Mouse (Mus musculus): ENCODE measurements around the gene Sh2d2a. TPM values are rescaled to one million over a fixed set of nuclear protein-coding genes. Genes with fewer than 3 reads are reported as not detected.
A peak's percentile ranks its signal among the peaks of the same experiment; 100 is the strongest.

Sh2d2a gene
- not detected in 2 replicates for polyA plus RNA-seq (2014; fragmentation: Nextera tagmentation; extraction: Ambion mirVana)

GRCm38 (mm10) chr3:87846650-87847110, at the start of gene Sh2d2a:
Gene Sh2d2a, plus strand, starts transcription at chr3:87846755.
- H3K9ac ChIP-seq, result no peak within 1 kb of the TSS
- WGBS, result 83% methylated on average over 7 of the region's 7 CpGs
- no peak within 1 kb of the TSS for H3K27ac ChIP-seq
- no peaks in the 10 kb centered on the region for H3K4me1 ChIP-seq (replicated peaks; ENCODE audit: control insufficient read depth, insufficient read depth, low read length)
- H3K9me3 ChIP-seq (ENCODE audit: control insufficient read depth, low read length), result no peaks in the 10 kb centered on the region
- no peaks in the 10 kb centered on the region for H3K27me3 ChIP-seq (ENCODE audit: control insufficient read depth, insufficient read depth, low read length)
- no peak within 1 kb of the TSS for H3K4me3 ChIP-seq (replicated peaks; ENCODE audit: low read length)
- no peak within 1 kb of the TSS for H3K4me2 ChIP-seq (replicated peaks)
- no peak for DNase-seq (ENCODE audit: low spot score)
- ATAC-seq (ENCODE audit: low FRiP score), result no peak
- H3K36me3 ChIP-seq (replicated peaks; ENCODE audit: control insufficient read depth, insufficient read depth), result no peaks in the 10 kb centered on the region

DNA sequence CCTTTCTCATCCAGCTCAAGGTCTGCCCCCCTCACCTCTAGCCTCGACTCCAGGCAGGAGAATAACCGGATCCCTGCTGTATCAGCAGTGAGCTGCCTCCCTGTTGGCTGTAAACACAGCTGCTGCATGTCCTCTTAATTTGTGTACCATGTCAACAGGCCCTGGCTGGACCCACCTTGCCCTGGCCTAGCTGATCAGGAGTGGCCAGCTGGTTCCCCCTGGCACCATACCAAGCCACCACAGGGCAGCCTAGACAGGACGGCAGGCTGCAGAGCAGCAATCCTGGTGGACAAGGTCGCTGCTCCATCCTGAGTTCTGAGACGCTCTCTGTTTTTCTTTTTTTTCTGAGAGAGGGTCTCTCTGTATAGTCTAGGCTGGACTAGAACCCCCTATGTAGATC, 44.9 kb upstream of the Sh2d2a start:
- Histone ChIP-seq H3K4me1 (replicated peaks; ENCODE audit: control insufficient read depth, insufficient read depth, low read length) (peaks cover 16% of the 10 kb centered on the region; the same call in 1 of the 2 replicates), H3K4me2 (replicated peaks) (no peak overlapping the region), H3K36me3 (replicated peaks; ENCODE audit: control insufficient read depth, insufficient read depth) (no peaks in the 10 kb centered on the region), H3K9me3 (ENCODE audit: control insufficient read depth, low read length) (no peaks in the 10 kb centered on the region), H3K27ac (no peak overlapping the region), H3K9ac (no peak overlapping the region), H3K4me3 (replicated peaks; ENCODE audit: low read length) (no peak overlapping the region), H3K27me3 (ENCODE audit: control insufficient read depth, insufficient read depth, low read length) (peaks cover 76% of the 10 kb centered on the region)
- DNase-seq (ENCODE audit: low spot score), result no peak
- no peak for ATAC-seq (ENCODE audit: low FRiP score)
- WGBS, result 66% methylated on average over 5 of the region's 5 CpGs

DNA sequence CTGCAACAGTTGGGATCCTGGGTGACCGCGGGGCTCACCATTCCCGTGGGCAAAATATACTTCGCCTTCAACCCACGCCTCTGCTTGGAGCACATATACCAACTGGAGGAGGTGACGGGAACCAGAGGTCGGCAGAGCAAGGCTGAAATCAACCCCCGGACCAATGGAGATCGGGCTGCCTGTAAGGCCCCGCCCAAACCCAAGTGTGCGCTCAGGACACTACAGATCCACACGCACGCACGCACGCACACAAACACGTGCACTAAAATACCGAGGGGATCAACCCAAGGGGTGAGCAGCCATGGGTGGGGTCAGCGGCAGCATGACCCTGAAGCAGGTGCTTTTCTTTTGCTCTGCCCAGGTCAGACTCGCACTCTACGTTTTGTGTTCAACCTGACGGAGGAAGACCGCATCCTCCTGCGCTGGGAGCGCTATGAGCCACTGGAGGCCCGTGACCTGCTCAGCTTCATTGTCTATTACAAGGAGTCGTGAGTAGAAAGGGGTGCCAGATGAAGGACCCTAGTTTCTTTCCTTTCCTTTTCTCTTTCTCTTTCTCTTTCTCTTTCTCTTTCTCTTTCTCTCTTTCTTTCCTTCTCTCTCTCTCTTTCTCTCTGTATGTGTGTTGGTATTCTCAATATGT, 42.4 kb upstream of the Sh2d2a start:
- Histone ChIP-seq H3K9me3 (ENCODE audit: control insufficient read depth, low read length) (no peaks in the 10 kb centered on the region), H3K36me3 (replicated peaks; ENCODE audit: control insufficient read depth, insufficient read depth) (no peaks in the 10 kb centered on the region), H3K9ac (no peak overlapping the region), H3K4me1 (replicated peaks; ENCODE audit: control insufficient read depth, insufficient read depth, low read length) (peaks cover 6% of the 10 kb centered on the region; the same call in 1 of the 2 replicates), H3K4me2 (replicated peaks) (peak overlapping the region; percentile 40), H3K27me3 (ENCODE audit: control insufficient read depth, insufficient read depth, low read length) (peaks cover 73% of the 10 kb centered on the region), H3K27ac (no peak overlapping the region), H3K4me3 (replicated peaks; ENCODE audit: low read length) (peak overlapping the region; percentile 17; the same call in 1 of the 2 replicates)
- WGBS, result 6% methylated on average over 26 of the region's 26 CpGs
- ATAC-seq (ENCODE audit: low FRiP score) (no peak), DNase-seq (ENCODE audit: low spot score) (no peak)

DNA sequence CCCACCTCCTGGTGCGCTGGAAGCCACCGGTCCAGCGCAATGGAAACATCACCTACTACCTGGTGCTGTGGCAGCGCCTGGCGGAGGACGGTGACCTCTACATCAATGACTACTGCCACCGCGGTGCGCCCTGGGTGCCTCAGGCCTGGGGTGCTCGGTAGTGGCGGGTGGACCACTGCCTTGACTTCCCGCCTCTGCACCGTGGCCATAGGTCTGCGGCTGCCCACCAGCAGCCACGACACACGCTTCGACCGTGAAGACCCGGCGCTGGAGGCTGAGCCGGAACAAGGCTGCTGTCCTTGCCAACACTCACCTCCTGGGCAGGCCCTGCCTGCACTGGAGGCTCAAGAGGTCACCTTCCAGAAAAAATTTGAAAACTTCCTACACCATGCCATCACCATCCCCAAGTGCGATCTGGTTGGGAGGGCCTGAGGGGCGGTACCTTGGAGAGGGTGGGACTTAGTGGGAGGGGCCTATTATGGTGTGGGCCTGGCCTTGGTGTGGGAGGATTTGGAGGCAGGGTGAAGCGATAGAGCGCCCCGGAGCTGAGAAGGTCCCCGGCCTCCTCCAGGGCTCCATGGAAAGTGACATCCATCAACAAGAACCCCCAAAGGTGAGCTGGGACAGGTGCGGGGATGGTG, 37.1 kb upstream of the Sh2d2a start:
- DNase-seq (ENCODE audit: low spot score) (no peak), ATAC-seq (ENCODE audit: low FRiP score) (no peak)
- Histone ChIP-seq H3K27me3 (ENCODE audit: control insufficient read depth, insufficient read depth, low read length) (peaks cover 70% of the 10 kb centered on the region), H3K9me3 (ENCODE audit: control insufficient read depth, low read length) (no peaks in the 10 kb centered on the region), H3K4me3 (replicated peaks; ENCODE audit: low read length) (peak overlapping the region; percentile 11), H3K36me3 (replicated peaks; ENCODE audit: control insufficient read depth, insufficient read depth) (no peaks in the 10 kb centered on the region), H3K27ac (no peak overlapping the region), H3K9ac (no peak overlapping the region), H3K4me1 (replicated peaks; ENCODE audit: control insufficient read depth, insufficient read depth, low read length) (no peaks in the 10 kb centered on the region; the same call in 1 of the 2 replicates), H3K4me2 (replicated peaks) (peak overlapping the region; percentile 35)
- WGBS, result 7% methylated on average over 27 of the region's 28 CpGs

- Histone ChIP-seq H3K4me2 (replicated peaks) (no peak overlapping the region), H3K9me3 (ENCODE audit: control insufficient read depth, low read length) (no peaks in the 10 kb centered on the region), H3K36me3 (replicated peaks; ENCODE audit: control insufficient read depth, insufficient read depth) (no peaks in the 10 kb centered on the region), H3K27me3 (ENCODE audit: control insufficient read depth, insufficient read depth, low read length) (peaks cover 62% of the 10 kb centered on the region), H3K4me1 (replicated peaks; ENCODE audit: control insufficient read depth, insufficient read depth, low read length) (no peaks in the 10 kb centered on the region; the same call in 1 of the 2 replicates), H3K27ac (no peak overlapping the region), H3K4me3 (replicated peaks; ENCODE audit: low read length) (no peak overlapping the region), H3K9ac (no peak overlapping the region)
- DNase-seq (ENCODE audit: low spot score), result no peak
- no peak for ATAC-seq (ENCODE audit: low FRiP score)
- 80% methylated on average over 8 of the region's 8 CpGs for WGBS
Observed at GRCm38 (mm10) chr3:87811297-87811696, 35.3 kb upstream of the Sh2d2a start.

- no peak overlapping the region for H3K27ac ChIP-seq
- no peaks in the 10 kb centered on the region for H3K36me3 ChIP-seq (replicated peaks; ENCODE audit: control insufficient read depth, insufficient read depth)
- H3K4me3 ChIP-seq (replicated peaks; ENCODE audit: low read length), result no peak overlapping the region
- H3K27me3 ChIP-seq (ENCODE audit: control insufficient read depth, insufficient read depth, low read length), result peaks cover 55% of the 10 kb centered on the region
- ATAC-seq (ENCODE audit: low FRiP score) (no peak), DNase-seq (ENCODE audit: low spot score) (no peak)
- no peak overlapping the region for H3K4me2 ChIP-seq (replicated peaks)
- H3K9ac ChIP-seq, result no peak overlapping the region
- H3K4me1 ChIP-seq (replicated peaks; ENCODE audit: control insufficient read depth, insufficient read depth, low read length), result no peaks in the 10 kb centered on the region; the same call in 1 of the 2 replicates
- H3K9me3 ChIP-seq (ENCODE audit: control insufficient read depth, low read length), result no peaks in the 10 kb centered on the region
- 83% methylated on average over 4 of the region's 4 CpGs for WGBS
Observed at GRCm38 (mm10) chr3:87812413-87812812, 34.1 kb upstream of the Sh2d2a start.

GRCm38 (mm10) chr3:87812873-87813272, 33.7 kb upstream of the Sh2d2a start:
- Histone ChIP-seq H3K9me3 (ENCODE audit: control insufficient read depth, low read length) (no peaks in the 10 kb centered on the region), H3K27ac (no peak overlapping the region), H3K9ac (no peak overlapping the region), H3K4me2 (replicated peaks) (no peak overlapping the region), H3K27me3 (ENCODE audit: control insufficient read depth, insufficient read depth, low read length) (peaks cover 51% of the 10 kb centered on the region), H3K4me3 (replicated peaks; ENCODE audit: low read length) (no peak overlapping the region), H3K36me3 (replicated peaks; ENCODE audit: control insufficient read depth, insufficient read depth) (no peaks in the 10 kb centered on the region), H3K4me1 (replicated peaks; ENCODE audit: control insufficient read depth, insufficient read depth, low read length) (no peaks in the 10 kb centered on the region; the same call in 1 of the 2 replicates)
- no peak for DNase-seq (ENCODE audit: low spot score)
- 62% methylated on average over 10 of the region's 10 CpGs for WGBS
- ATAC-seq (ENCODE audit: low FRiP score), result no peak

DNA sequence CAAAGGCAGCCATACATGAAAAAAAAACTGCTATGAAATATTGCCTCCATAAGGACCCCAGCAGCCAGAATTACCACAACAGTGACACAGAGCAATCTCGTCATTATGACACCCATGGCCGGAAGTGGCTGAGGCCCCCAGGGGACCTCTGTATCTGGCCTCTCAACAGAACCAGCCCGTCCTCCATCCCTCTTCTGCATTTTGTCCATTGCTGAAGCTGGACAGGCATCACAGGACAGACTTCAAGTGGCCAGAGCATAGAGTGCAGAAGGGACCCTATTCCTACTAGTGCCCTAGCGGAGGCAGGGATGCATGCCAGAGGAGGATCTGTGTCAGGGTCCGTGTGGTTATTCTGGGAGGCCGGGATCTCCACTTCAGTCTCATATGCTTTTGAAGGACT, 30.4 kb upstream of the Sh2d2a start:
- DNase-seq (ENCODE audit: low spot score) (no peak), ATAC-seq (ENCODE audit: low FRiP score) (no peak; the same call in 1 of the 2 replicates)
- Histone ChIP-seq H3K9ac (no peak overlapping the region), H3K36me3 (replicated peaks; ENCODE audit: control insufficient read depth, insufficient read depth) (no peaks in the 10 kb centered on the region), H3K4me1 (replicated peaks; ENCODE audit: control insufficient read depth, insufficient read depth, low read length) (no peaks in the 10 kb centered on the region), H3K4me3 (replicated peaks; ENCODE audit: low read length) (no peak overlapping the region), H3K9me3 (ENCODE audit: control insufficient read depth, low read length) (no peaks in the 10 kb centered on the region), H3K27me3 (ENCODE audit: control insufficient read depth, insufficient read depth, low read length) (peaks cover 18% of the 10 kb centered on the region), H3K4me2 (replicated peaks) (no peak overlapping the region), H3K27ac (no peak overlapping the region)
- 70% methylated on average over 6 of the region's 6 CpGs for WGBS

DNA sequence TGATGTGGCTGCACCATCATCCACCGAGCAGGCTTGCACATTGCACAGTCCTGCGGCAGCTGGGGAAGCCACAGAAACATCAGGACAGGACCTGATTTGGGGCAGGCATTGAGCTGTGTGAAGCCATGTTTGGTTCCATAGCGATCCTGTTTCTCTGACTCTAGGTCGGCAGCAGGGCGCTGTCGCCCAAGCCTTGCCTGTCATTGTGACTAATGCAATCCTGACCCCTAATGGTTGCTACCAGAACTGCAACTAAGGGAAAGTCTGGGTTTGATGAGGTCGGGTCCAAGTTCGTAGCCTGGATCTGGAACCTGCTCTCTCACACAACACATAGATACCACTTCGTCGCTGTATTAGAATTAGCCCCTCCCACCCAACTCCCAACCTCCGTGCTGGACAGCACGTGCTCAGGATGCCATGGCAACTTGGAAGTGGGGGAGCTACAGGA, 29.9 kb upstream of the Sh2d2a start:
- Histone ChIP-seq H3K9me3 (ENCODE audit: control insufficient read depth, low read length) (no peaks in the 10 kb centered on the region), H3K4me1 (replicated peaks; ENCODE audit: control insufficient read depth, insufficient read depth, low read length) (no peaks in the 10 kb centered on the region), H3K9ac (no peak overlapping the region), H3K4me2 (replicated peaks) (no peak overlapping the region), H3K4me3 (replicated peaks; ENCODE audit: low read length) (no peak overlapping the region), H3K27ac (no peak overlapping the region), H3K36me3 (replicated peaks; ENCODE audit: control insufficient read depth, insufficient read depth) (no peaks in the 10 kb centered on the region), H3K27me3 (ENCODE audit: control insufficient read depth, insufficient read depth, low read length) (peaks cover 13% of the 10 kb centered on the region)
- DNase-seq (ENCODE audit: low spot score) (peak; percentile 89), ATAC-seq (ENCODE audit: low FRiP score) (peak; percentile 21; the same call in 1 of the 2 replicates)
- WGBS, result 8% methylated on average over 12 of the region's 12 CpGs
